Mouse (Mus musculus) mouse trophoblast stem cell (cell line): ENCODE measurements around the gene Ccni.

Source experiments
- in situ Hi-C, 2 experiments: fragments of 300-500 bp; cut with MseI, MboI; formaldehyde crosslinking; loops; 2 replicates in 1 of 2; 3 replicates in 1 of 2; pipeline ENCODE4 v1.15.1; 2025

The Ccni gene

DNA sequence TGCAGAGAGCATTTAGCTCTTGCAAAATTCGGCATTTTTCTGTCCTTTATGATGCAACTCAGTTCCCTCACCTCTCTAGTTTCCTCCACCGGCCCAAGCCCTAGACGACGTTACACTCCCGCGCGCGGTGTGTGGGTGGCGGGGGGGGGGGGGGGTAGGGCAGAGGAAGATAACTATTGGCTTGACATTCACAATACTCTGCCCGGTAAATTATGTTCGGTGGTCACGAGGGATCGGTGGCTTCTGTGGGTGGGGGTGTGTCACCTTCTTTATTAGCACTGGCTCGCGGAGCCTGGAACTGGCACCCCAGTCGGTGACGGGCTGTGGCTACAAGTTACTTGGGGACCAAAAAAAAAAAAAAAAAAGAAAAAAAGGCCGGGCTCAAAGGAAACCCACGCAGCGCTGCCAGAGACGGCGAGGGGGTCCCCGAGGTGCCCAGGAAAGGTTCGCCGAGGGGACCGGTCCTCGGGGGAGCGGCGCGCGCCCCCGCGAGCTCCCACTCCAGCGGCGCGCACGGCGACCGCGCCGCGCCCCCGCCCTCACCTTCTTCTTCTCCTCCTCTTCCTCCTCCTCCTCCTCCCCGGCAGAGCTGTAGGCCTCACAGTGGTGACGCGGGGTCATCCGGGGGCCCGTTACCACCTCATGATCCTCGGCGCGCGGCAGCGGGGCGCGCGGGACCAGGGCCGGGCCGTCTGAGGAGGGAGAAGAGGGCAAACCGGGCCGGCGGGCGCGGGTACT is 755 bp downstream of the Ccni start:
- in situ Hi-C loops, result loop anchor here (10.0 kb wide), 1 partner anchor 119 kb away; no protein-coding TSS in a partner anchor

DNA sequence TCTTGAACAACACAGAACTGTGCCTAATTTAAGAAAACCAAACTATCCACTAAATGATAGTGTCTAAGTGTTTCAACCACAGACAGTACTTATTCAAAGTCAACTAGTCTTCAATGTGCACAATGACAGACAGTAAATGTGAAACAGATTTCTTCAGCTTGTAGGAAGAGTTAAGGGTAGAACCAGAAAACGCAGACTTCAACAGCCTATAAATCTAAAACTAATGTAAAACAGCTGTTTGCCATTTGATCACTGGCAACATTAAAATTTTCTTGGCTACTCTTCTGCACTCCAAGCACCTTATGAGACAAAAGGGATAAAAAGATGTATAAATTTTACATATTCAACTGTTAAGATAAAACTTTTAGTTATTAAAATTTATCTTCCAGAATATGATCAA is 5.1 kb downstream of the Ccni start:
- in situ Hi-C loops, result loop anchor here (10.0 kb wide), 1 partner anchor 124 kb away; no protein-coding TSS in a partner anchor

DNA sequence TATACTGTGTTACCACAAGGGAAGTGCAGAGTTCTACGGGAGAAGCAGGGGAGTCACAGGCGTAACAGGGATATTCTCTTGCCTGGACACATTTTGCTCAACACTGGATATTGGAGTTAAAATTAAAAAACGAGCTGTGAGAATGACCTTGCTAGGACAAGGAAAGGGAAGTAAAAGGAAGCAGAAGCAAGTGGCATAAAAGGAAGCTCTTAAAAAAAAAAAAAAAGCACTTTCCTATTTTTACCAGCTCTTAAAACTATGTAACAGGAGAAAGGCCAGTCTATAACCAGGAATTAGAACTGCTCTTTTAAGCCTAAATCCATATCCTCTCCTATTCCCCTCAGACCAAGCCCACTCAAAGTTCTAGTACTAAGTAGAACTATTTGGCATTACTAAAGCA is 8.1 kb downstream of the Ccni start:
- in situ Hi-C loops, result loop anchor here in 1 of 2 experiments (25.0 kb wide), 1 partner anchor 89 kb away; no protein-coding TSS in a partner anchor

DNA sequence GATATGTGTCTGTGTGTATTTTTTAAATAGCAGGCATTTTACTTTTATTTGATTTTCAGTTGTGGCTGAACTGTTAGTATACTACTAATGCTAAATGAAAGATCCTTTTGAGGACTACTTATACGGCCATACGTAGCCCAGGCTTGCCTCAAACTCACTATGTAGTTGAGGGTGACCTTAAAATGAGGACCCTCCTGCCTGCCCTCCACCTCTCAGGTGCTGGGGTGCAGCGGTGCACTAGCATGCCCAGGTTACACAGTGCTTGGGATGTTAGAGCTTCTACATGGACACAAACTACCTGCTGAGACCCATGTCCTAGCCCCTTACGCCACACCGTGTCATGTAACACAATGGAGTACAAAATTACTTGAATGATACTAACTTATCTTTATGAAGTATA is 15.9 kb downstream of the Ccni start:
- in situ Hi-C loops, result loop anchor here in 1 of 2 experiments (25.0 kb wide), 1 partner anchor 97 kb away; no protein-coding TSS in a partner anchor

DNA sequence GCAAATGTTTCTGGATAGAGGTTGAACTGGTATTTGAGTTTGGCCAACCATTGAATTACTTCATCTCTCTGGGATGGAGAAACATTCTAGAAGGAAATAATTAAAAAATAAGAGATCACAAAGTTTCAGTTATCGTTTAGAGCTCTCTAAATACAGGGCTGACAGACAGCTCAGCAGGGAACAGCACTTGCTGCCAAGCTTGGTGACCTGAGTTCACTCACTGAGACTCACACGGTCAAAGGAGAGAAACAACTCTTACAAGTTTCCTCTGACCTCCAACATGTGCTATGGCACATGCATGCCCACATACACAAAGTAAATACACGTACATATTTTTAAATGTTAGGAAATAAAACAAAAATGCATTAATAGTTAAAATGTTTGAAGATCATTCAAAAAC is 16.7 kb downstream of the Ccni start:
- in situ Hi-C loops, result loop anchor here in 1 of 2 experiments (25.0 kb wide), 1 partner anchor 98 kb away; no protein-coding TSS in a partner anchor

DNA sequence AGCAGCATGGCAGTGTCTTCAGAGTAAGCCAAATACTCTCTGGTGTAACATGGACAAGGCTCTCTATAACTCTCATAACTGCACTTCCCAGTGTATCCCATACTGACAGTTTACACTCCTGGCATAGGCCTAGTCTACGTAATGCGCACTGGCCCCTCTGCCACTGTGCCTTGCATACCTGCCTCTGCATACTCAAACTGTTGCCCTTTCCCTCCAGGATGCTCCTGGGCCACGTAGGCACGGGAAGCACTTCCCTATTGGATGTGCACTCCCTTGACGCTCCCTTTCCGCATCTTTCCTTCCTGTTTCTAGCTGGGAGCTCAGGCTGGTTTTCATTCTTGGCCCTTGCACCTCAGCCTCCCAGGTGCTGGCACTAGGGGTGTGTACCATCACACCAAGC is 21.7 kb downstream of the Ccni start:
- in situ Hi-C loops, result loop anchor here in 1 of 2 experiments (25.0 kb wide), 1 partner anchor 103 kb away; no protein-coding TSS in a partner anchor

DNA sequence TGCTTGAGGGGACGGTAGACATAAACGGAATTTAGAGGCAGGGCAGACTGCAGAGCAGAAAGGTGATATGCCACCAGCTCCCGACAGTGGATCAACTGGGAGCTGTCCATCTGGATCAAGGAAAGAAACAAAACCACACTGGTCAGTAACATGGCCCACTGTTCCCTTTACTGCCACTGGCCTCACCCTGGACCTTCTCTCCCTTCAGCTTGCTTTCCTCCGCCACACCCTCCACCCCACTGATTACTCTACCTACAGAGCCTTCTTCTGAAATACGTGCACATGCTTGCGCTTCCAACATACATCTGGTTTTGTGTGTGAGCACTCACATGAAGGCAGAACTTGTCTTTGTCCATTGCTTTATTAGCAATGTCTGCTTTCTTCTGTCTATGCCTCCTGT is 23.0 kb downstream of the Ccni start:
- in situ Hi-C loops, result loop anchor here in 1 of 2 experiments (25.0 kb wide), 1 partner anchor 104 kb away; no protein-coding TSS in a partner anchor

DNA sequence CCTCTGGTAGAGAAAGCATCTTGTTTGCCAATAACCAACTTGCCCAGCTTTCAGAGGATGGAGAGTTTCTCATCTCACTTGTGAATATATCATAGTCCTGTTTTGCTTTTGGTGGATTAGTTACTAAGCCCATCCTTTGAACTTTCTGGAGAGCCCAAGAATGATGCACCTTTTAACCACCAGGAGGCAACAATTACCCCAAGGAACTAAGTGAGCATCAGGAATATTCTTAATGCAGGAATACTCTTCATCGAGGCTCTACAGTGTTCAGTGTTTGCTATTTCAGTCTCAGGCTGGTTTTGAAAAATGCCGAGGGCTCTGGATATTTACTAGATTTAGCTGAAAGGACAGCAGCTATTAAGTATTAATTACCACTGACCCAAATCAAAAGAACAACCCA is 26.0 kb downstream of the Ccni start:
- in situ Hi-C loops, result loop anchor here in 1 of 2 experiments (25.0 kb wide), 1 partner anchor 107 kb away; no protein-coding TSS in a partner anchor

DNA sequence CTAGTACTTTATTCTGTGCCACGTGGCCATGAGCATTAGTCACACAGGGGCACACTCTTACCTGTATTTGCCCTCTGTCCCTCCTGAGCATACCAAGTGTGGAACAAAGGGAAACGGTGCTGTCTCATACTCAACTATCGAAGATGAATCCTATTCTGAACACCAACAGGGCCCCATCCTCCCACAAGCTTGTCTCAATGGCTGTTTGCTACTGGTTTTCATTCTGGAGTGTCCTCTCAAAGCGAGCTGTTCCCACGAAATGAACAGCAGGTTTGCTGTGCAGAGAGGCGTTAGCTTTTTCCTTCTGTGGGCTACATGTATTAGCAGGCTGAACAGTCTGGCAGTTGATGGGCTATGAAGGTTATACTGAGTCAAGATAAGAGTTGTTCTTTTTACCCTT is 27.7 kb downstream of the Ccni start:
- in situ Hi-C loops, result loop anchor here in 1 of 2 experiments (25.0 kb wide), 1 partner anchor 109 kb away; no protein-coding TSS in a partner anchor

DNA sequence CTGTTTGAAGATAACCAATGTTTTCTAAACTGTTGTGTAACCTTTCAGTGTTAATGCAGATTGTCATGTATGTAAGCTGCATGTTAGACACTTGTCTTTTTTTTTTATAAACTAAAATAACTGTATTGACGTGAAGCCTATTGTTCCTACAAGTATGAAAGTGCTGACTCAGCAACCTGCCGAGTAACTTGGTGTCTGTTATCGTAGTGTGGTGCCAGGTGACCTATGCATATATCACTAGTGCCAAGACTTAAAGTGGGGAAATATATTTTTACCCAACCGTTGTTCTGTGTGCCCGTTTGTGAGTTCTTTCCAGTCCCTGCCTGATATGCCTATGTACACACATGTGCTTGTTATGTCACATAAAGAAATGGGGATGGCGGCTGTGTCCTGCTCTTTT is 31.6 kb downstream of the Ccni start:
- in situ Hi-C loops, result loop anchor here (25.0 kb wide), 2 partner anchors 112 to 113 kb away; no protein-coding TSS in a partner anchor

DNA sequence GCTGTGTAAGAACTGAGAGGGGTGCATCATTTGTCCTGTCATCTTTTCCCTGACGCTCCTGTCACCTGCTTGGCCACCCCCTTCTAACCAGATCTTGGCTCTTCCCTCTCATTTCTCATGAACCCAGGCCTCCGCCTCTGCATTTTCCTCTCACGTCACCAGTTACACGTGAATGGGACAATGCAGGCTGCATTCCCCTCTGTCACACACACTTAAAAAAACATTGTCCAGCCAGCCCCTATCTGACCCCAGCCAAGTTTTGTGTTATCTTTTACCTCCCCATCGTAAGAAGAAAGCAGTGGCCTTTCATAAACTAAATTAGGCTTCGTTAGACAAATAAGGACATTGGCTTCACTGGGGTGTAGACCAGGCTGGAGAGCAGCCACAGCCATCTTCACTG is 33.8 kb downstream of the Ccni start:
- in situ Hi-C loops, result loop anchor here in 1 of 2 experiments (25.0 kb wide), 1 partner anchor 110 kb away; no protein-coding TSS in a partner anchor

DNA sequence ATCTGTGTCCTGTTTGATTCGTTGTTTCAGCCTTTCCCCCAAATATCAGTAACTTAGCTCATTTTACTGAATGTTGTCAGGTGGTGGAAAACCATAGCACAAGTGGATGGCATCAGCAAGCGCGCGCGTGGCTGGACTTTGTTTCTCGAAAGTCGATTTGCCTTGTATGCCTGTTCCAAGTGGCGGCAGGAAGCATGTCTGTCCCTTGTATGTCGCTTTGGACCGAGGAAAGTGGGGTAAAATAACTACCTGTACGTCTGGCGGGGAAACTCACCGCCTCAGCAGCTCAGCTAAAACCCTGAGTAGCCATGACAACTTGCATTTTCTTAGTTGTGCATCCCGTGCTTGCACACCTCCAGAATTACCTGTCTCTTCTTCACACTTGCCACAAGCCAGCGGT is 34.9 kb downstream of the Ccni start:
- in situ Hi-C loops, result loop anchor here in 1 of 2 experiments (25.0 kb wide), 1 partner anchor 109 kb away; no protein-coding TSS in a partner anchor

DNA sequence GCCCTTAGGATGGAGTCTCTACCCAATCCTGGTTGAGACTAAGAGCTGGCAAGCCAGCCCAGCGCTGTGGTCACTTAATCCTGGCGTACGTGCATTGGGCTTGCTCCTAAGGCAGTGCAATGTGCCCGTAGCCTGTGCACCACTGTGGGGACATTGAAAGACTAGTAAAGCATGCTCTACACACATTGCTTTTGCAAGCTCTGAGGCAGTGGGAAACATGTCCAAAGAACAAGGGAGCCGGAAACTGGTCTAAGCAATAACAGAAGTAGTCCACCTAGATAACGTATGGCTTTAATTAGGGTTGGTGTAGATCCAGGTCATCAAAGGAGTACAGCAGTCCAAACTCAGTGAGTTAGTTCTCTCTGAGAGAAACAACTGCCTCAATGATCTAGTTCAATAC is 37.6 kb downstream of the Ccni start:
- in situ Hi-C loops, result loop anchor here in 1 of 2 experiments (10.0 to 25.0 kb wide), 2 partner anchors 106 to 184 kb away; no protein-coding TSS in a partner anchor

DNA sequence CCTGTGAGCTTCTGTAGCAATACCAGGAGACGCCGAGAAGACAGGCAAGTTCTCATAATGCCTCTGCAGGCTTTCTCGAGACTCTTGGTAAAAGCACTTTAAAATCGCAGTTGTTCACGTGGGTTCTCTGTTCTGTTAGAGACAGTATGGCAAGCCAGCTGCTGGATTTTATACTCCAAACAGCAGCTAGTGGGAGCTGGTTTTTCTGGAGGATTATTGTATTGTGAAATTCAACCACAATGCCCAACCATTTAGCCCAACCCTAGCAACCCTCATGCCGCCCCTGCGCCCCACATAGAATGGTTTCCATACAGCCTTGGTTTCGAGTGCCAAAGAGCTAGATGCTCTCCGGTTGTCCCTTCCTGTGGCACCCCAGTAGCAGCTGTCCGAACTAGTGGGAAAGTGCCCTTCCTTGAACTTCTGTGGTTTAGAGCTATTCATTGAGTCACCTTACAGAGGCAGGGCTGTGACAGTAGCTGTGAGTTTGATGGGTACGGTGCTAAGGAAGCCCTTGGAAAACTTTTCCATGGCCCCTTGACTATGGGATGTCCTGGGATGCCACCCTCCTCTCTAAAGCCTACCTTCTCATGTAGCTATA is 38.3 kb downstream of the Ccni start:
- in situ Hi-C loops, result loop anchor here in 1 of 2 experiments (10.0 to 25.0 kb wide), 2 partner anchors 106 to 183 kb away; no protein-coding TSS in a partner anchor

DNA sequence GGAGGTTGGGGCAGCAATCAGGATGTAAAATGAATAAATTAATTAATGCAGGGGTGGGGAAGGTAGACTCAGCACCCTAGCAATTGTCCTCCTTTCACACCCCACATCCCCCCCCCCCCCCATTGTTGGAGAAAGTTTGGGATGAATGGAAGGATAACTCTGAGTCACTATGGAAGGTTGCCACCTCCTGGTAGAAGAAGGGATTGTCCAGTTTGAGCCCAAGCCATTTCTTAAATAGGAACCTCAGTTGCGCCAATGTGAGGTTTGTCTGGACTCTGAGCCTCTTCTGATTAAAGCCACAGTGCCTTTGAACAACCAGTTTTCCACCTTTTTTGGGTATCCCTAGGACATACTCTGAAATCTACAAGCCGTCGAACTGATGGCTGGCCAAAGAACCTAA is 42.8 kb downstream of the Ccni start:
- in situ Hi-C loops, result loop anchor here (5.0 to 25.0 kb wide), 3 partner anchors 101 to 179 kb away; no protein-coding TSS in a partner anchor

DNA sequence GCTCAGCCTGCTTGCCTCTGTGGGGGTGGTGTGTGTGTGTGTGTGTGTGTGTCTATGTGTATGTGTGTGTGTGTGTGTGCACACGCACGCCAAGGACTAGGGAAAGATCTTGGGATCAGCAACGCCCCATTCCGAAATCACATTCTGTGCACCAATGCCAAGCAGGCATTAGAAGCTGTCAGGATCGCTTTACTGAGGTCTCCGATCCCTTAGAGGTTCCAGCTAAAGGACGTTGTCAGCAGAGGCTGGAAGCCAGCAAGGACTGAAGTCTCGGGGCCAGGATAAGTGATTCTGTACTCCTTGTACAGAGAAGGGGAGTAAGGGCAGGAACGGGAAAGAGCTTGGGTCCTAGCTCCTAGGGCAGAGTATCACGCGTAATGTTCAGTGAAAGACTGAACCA is 51.9 kb downstream of the Ccni start:
- in situ Hi-C loops, result loop anchor here in 1 of 2 experiments (25.0 kb wide), 1 partner anchor 92 kb away; no protein-coding TSS in a partner anchor

DNA sequence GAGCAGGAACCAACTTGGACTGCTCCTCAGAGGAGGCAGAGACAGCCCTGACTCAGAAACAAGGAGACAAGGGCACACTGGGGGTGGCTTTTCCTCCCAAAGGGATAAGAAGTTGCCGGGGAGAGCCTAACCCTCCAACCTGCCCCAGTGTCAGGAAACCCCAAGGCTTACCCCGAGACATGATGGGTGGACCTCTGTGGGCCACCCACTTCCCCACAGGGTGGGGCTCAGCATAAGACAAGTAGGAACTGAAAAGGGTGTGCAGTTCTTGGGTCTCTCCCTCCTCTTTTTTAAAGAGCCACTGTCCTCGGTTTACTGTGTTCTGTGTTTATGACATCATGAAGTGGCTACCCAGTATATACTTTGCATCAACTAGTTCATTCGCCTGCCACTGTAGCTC is 53.8 kb downstream of the Ccni start:
- in situ Hi-C loops, result loop anchor here in 1 of 2 experiments (25.0 kb wide), 1 partner anchor 90 kb away; no protein-coding TSS in a partner anchor

DNA sequence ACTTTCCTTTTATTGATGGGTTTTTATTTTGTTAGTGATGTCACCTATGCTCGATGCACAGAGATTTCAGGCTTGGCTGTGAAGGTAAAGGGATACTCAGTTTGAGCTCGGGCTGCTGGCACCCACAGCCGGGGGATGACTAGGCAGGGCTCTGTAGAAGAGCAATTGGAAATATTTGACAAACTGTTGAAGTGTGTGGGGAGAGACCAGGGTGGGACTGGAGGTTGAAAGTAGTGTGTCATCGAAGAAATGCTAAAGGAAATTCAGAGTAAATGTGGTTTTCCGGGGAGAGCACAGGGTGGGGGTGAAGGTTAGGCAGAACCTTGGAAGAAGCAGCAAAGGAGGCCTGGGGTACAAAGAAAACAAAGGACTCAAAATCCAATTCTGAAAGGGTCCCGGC is 54.3 kb downstream of the Ccni start:
- in situ Hi-C loops, result loop anchor here in 1 of 2 experiments (25.0 kb wide), 1 partner anchor 90 kb away; no protein-coding TSS in a partner anchor

DNA sequence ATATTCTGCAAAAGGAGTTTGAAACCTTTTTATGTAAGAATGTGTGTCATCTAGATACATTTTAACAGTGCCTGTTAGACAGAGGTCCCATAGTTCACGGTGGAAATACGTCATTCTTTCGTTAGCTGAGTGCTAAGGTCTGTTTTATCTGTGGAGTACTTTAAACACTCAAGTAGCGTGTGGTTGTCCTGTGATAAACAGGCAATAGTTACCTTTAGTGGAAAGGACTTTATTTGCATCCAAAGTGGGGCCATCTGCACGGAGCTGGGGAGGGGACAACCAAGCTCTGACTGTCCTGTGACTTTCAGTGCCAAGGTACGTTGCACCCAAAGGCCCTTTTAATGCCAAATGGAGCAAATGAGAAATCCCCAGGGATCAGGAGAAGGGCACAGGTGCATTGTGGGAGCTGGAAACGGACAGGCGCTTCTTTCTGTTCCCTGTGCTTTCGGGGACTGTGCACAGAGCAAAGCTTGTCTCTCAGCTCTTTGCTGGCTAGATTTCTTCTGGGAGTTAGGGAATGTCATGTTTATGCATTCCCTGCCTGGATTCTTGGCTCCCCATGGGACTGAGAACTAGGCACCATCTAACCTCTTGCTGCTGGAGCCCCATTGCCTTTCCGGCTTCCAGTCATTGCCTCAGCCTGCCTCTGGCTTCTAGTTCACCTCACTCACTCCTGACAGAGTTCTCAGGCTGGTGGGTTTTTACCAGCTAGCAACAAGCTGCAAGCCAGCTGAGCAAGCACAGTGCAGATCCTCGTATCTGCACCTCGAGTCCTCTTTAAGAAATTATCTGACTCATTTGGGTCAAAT is 56.1 kb downstream of the Ccni start:
- in situ Hi-C loops, result loop anchor here in 1 of 2 experiments (25.0 kb wide), 1 partner anchor 88 kb away; no protein-coding TSS in a partner anchor

DNA sequence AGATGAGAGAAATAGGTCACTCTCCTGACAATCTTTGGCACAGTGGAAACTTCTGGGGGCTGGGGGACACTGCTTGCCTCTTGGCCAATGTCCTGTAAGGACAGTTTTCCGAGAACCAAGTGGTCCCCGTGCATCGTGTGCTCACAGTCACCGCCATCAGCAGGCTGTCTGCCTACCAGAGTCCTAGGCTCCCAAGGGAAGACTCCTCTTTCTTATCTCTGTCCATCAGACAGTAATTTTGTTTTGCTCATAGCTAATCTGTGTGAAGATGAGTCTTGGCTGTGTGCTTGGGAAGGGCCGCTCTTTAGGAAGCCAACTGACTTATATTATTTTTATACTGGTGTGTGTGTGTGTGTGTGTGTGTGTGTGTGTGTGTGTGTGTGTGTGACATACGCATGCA is 60.8 kb downstream of the Ccni start:
- in situ Hi-C loops, result no loop called here

DNA sequence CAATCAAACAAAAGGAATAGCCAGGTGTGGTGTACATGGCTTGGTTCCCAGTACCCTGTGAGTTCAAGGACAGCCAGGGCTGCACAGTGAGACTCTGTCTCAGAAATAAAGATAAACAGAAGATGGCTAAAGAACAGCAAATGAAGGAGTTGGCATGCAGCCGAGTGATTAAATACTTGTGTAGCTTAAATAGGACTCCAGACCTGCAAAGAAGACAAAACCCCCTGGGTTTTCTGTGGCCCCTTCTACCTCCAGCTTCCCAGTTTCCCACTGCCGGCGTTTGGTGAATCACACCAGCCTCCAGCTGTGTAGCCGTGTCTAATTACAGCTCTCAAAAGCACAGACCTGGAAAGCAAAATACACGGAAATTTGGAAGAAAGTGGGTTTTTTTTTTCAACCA is 61.4 kb downstream of the Ccni start:
- in situ Hi-C loops, result no loop called here
